Mouse (Mus musculus) heart, embryonic 15.5 days (tissue): ENCODE results near the gene Ccdc115. TPM values are rescaled to one million over a fixed set of nuclear protein-coding genes. Genes with fewer than 3 reads are reported as not detected.

ENCODE experiments used
- ATAC-seq: fragments of 200-750 bp; cut with Nextera tagmentation; replicated peaks from 2 replicates; pipeline ENCODE4 v1.8.0; 2017; ENCODE audit warnings: low read depth, moderate TSS enrichment; ENCODE audit not compliant: insufficient number of reproducible peaks, insufficient read depth, low FRiP score
- H3K27ac ChIP-seq: fragments of 300-500 bp; sonication (generic); 2 replicates; pipeline ENCODE4 v1.5.1; 2015; ENCODE audit warnings: mild to moderate bottlenecking, inconsistent platforms
- H3K27me3 ChIP-seq: fragments of 300-500 bp; sonication (generic); 2 replicates; pipeline ENCODE4 v1.6.1; 2015; ENCODE audit warnings: inconsistent platforms
- H3K36me3 ChIP-seq: fragments of 300-500 bp; sonication (generic); 2 replicates; pipeline ENCODE4 v1.6.1; 2015; ENCODE audit warnings: mild to moderate bottlenecking, inconsistent platforms
- H3K4me1 ChIP-seq: fragments of 300-500 bp; sonication (generic); replicated peaks from 2 replicates; pipeline ENCODE4 v1.6.1; 2015; ENCODE audit warnings: inconsistent platforms
- H3K4me2 ChIP-seq: fragments of 300-500 bp; sonication (generic); 2 replicates; pipeline ENCODE4 v1.6.1; 2015; ENCODE audit warnings: inconsistent platforms, mild to moderate bottlenecking, moderate library complexity
- H3K4me3 ChIP-seq: fragments of 300-500 bp; sonication (generic); 2 replicates; pipeline ENCODE4 v1.5.1; 2015; ENCODE audit warnings: mild to moderate bottlenecking, inconsistent platforms
- H3K9ac ChIP-seq: fragments of 300-500 bp; sonication (generic); 2 replicates; pipeline ENCODE4 v1.6.1; 2015; ENCODE audit warnings: mild to moderate bottlenecking, inconsistent platforms
- H3K9me3 ChIP-seq: fragments of 300-500 bp; sonication (generic); replicated peaks from 2 replicates; pipeline ENCODE4 v1.6.1; 2016; ENCODE audit warnings: inconsistent platforms
- WGBS: fragments of 180-500 bp; shearing (Covaris S2); methylation state at CpG from one replicate; pipeline ENCODE4 v1.1.7; 2015; ENCODE audit warnings: mixed read lengths; 5-methylcytosine and 5-hydroxymethylcytosine counted together
- polyA plus RNA-seq: library from polyadenylated mRNA; unstranded; fragments of >200 nt; fragmentation: Nextera tagmentation; extraction: Ambion mirVana; gene quantifications from 2 replicates; pipeline ENCODE4 v1.2.1, GENCODE M21; 2015

Gene Ccdc115
- polyA plus RNA-seq, 1 experiment from 2014 or later = 41.4 TPM

DNA sequence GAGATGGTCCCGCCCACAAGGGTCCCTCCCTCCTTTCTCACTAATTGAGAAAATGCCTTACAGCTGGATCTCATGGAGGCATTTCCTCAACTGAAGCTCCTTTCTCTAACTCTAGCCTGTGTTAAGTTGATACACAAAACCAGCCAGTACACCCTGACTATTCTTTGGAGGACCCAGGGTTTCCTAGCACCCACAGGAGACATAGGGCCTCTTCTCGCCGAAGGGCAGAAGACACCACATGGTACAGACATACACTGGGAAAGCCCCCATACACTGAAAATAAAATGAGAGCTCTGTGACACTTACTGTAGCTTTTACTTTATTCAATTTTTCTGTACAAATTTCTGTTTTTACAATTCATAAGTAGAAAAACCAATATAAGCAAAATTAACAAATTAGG, 3.1 kb downstream of the Ccdc115 start:
- peaks cover 8% of the 10 kb centered on the region for H3K9me3 ChIP-seq
- H3K4me1 ChIP-seq = peaks cover 32% of the 10 kb centered on the region
- H3K4me3 ChIP-seq = no peak overlapping the region
- no peak for ATAC-seq
- no peak overlapping the region for H3K27ac ChIP-seq
- H3K36me3 ChIP-seq = peaks cover 8% of the 10 kb centered on the region
- 80% methylated on average over 3 of the region's 3 CpGs for WGBS
- H3K9ac ChIP-seq = no peak overlapping the region
- no peaks in the 10 kb centered on the region for H3K27me3 ChIP-seq
- no peak overlapping the region for H3K4me2 ChIP-seq

- ATAC-seq = no peak
- Histone ChIP-seq H3K4me1 (peaks cover 29% of the 10 kb centered on the region), H3K4me3 (peak overlapping the region; percentile 81), H3K27ac (peak overlapping the region; percentile 84), H3K9ac (peak overlapping the region; percentile 63; the same call in 1 of the 2 replicates), H3K4me2 (peak overlapping the region; percentile 82), H3K27me3 (no peaks in the 10 kb centered on the region), H3K36me3 (peaks cover 15% of the 10 kb centered on the region), H3K9me3 (peaks cover 15% of the 10 kb centered on the region)
- 31% methylated on average over 8 of the region's 8 CpGs for WGBS
Measured at GRCm38 (mm10) chr1:34435371-34436120, 3.9 kb downstream of the Ccdc115 start.

GRCm38 (mm10) chr1:34434660-34435160, 4.8 kb downstream of the Ccdc115 start:
- Histone ChIP-seq H3K9me3 (peaks cover 15% of the 10 kb centered on the region), H3K27me3 (no peaks in the 10 kb centered on the region), H3K4me3 (peak overlapping the region; percentile 81), H3K27ac (peak overlapping the region; percentile 84), H3K4me1 (peaks cover 25% of the 10 kb centered on the region), H3K36me3 (peaks cover 21% of the 10 kb centered on the region), H3K9ac (peak overlapping the region; percentile 63), H3K4me2 (peak overlapping the region; percentile 82)
- no peak for ATAC-seq
- under 1% methylated on average over 30 of the region's 30 CpGs for WGBS

DNA sequence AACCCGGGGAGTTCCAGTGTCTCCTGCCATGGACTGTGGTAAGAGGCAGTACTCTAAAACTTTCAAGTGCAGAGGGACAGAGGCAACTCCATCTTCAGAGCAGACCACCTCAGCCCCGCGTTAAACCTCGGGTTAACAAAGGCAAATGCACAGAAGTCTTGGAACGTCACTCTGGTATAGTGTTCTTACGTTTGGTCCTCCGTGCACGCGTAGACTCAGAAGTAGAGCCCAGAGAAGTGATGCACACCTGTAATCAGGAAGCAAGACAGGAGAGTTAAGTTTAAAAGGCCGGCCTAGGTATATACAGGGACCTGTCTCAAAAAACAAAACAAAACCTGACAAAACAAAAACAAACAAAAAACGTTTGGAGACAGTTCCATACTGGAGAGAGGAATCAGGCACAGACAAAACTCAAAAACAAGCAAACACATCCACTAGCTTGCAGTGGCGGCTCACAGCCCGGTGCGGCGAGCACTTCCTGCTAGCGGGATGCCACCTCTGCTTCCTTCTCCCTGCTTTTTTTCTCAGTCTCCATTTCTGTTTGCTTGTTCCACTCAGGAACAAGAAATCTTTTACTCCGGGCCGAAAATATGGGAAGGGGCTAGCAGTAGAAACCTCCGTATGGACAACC, 5.5 kb downstream of the Ccdc115 start:
- Histone ChIP-seq H3K4me1 (peaks cover 25% of the 10 kb centered on the region), H3K27ac (peak overlapping the region; percentile 84), H3K9ac (no peak overlapping the region), H3K4me2 (peak overlapping the region; percentile 82), H3K4me3 (peak overlapping the region; percentile 81), H3K27me3 (no peaks in the 10 kb centered on the region), H3K36me3 (peaks cover 21% of the 10 kb centered on the region), H3K9me3 (peaks cover 15% of the 10 kb centered on the region)
- no peak for ATAC-seq
- WGBS = 11% methylated on average over 19 of the region's 19 CpGs

- peaks cover 15% of the 10 kb centered on the region for H3K9me3 ChIP-seq
- 15% methylated on average over 35 of the region's 35 CpGs for WGBS
- H3K9ac ChIP-seq = peak overlapping the region; percentile 65
- no peaks in the 10 kb centered on the region for H3K27me3 ChIP-seq
- H3K4me2 ChIP-seq = peak overlapping the region; percentile 82
- peaks cover 18% of the 10 kb centered on the region for H3K4me1 ChIP-seq
- H3K27ac ChIP-seq = peak overlapping the region; percentile 84
- H3K4me3 ChIP-seq = peak overlapping the region; percentile 81
- peaks cover 21% of the 10 kb centered on the region for H3K36me3 ChIP-seq
- ATAC-seq = peak; percentile 19; the same call in 1 of the 2 replicates
Measured at GRCm38 (mm10) chr1:34432776-34433481, 6.5 kb downstream of the Ccdc115 start.

DNA sequence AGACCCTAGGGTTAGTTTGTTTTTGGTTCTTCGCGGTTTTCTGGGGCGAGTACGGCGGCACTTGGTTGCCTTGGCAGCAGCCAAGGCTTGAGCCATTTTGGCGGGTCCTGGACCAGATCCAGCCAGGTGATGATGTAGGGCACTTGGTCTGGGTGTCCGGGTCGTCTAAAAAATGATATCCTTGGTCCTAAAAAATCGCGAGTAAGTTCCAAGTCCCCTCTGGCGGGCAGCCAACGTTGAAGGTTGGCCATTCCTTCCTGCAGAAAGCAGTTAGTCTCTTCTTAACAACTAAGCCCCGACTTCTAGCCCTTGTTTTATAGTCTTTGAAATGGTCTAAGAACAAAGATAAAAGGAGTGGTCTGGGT, 7.1 kb downstream of the Ccdc115 start:
- H3K4me1 ChIP-seq = peaks cover 18% of the 10 kb centered on the region
- H3K36me3 ChIP-seq = peaks cover 21% of the 10 kb centered on the region
- H3K4me2 ChIP-seq = peak overlapping the region; percentile 82
- no peak overlapping the region for H3K27ac ChIP-seq
- H3K9ac ChIP-seq = peak overlapping the region; percentile 65; the same call in 1 of the 2 replicates
- WGBS = 53% methylated on average over 13 of the region's 13 CpGs
- peak overlapping the region; percentile 81 for H3K4me3 ChIP-seq
- H3K27me3 ChIP-seq = no peaks in the 10 kb centered on the region
- no peak for ATAC-seq
- peaks cover 15% of the 10 kb centered on the region for H3K9me3 ChIP-seq

DNA sequence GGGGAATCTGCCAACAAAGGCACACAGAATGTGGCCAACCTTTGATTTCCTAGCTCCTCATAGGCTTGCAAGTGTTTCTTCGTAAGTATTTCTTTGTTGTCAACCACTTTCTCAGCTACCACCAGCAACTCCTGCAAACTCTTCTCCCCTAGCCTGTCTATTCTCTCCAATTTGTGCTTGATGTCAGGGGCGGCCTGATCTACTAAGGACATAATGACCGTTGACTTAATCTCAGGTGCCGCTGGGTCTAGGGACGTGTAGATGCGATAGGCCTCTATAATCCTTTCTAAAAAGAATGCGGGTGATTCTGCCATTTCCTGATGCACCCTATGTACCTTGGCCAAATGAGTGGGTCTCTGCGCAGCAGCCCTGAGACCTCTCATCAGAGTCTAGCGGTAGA, 8.0 kb downstream of the Ccdc115 start:
- H3K4me2 ChIP-seq = no peak overlapping the region
- peaks cover 18% of the 10 kb centered on the region for H3K4me1 ChIP-seq
- H3K27me3 ChIP-seq = no peaks in the 10 kb centered on the region
- no peak overlapping the region for H3K27ac ChIP-seq
- no peak overlapping the region for H3K9ac ChIP-seq
- WGBS = 96% methylated on average over 9 of the region's 9 CpGs
- no peak overlapping the region for H3K4me3 ChIP-seq
- H3K36me3 ChIP-seq = peaks cover 17% of the 10 kb centered on the region
- no peak for ATAC-seq
- H3K9me3 ChIP-seq = peaks cover 15% of the 10 kb centered on the region

DNA sequence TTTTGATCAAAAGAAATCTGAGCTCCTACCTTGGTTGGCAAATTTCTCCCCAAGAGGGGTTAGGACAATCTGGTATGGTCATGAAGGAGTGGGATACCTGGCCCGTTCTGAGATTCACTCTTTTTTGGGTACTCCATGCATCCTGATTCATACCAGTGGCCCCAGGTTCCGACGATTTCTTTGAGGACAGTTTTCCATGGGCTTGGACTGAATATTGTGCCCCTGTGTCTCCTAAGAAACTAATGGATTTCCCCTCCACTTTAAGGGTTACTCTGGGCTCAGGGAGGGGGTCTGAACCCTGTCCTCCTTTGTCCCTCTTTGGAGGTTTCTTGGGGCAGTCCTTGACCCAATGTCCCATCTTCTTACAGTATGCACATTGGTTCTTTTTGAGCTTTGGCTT, 8.5 kb downstream of the Ccdc115 start:
- no peaks in the 10 kb centered on the region for H3K27me3 ChIP-seq
- H3K9me3 ChIP-seq = peaks cover 15% of the 10 kb centered on the region
- no peak overlapping the region for H3K4me2 ChIP-seq
- no peak overlapping the region for H3K9ac ChIP-seq
- no peak overlapping the region for H3K4me3 ChIP-seq
- no peak for ATAC-seq
- peaks cover 17% of the 10 kb centered on the region for H3K36me3 ChIP-seq
- H3K27ac ChIP-seq = no peak overlapping the region
- 94% methylated on average over 3 of the region's 3 CpGs for WGBS
- peaks cover 18% of the 10 kb centered on the region for H3K4me1 ChIP-seq

GRCm38 (mm10) chr1:34429281-34429680, 10.2 kb downstream of the Ccdc115 start:
- peaks cover 17% of the 10 kb centered on the region for H3K36me3 ChIP-seq
- H3K4me3 ChIP-seq = no peak overlapping the region
- H3K27ac ChIP-seq = no peak overlapping the region
- H3K9me3 ChIP-seq = peaks cover 15% of the 10 kb centered on the region
- WGBS = 91% methylated on average over 4 of the region's 4 CpGs
- H3K4me1 ChIP-seq = peaks cover 13% of the 10 kb centered on the region
- H3K27me3 ChIP-seq = no peaks in the 10 kb centered on the region
- no peak for ATAC-seq
- H3K4me2 ChIP-seq = no peak overlapping the region
- no peak overlapping the region for H3K9ac ChIP-seq

DNA sequence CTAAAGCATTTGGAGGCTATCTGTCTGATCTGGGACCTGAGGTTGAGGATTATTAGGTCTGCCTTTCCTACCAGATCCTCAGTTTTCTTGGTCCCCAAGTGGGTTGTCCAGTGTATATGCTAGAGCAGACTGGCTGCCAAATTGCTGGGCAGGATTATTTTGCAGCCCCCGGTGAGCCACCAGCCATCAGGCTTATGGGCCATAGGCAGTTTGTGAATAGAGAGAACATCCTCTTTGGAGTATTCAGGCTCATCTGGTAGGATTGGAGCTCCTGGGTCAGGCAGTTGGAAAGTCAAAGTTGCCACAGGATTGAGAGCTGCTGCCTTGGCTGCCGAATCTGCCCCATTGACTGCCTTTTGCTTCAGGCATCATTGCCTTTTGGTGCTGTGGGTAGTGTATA, 11.0 kb downstream of the Ccdc115 start:
- Histone ChIP-seq H3K27me3 (no peaks in the 10 kb centered on the region), H3K27ac (no peak overlapping the region), H3K4me3 (no peak overlapping the region), H3K9me3 (peaks cover 15% of the 10 kb centered on the region), H3K9ac (no peak overlapping the region), H3K4me1 (peaks cover 5% of the 10 kb centered on the region), H3K36me3 (peaks cover 17% of the 10 kb centered on the region), H3K4me2 (no peak overlapping the region)
- 92% methylated on average over 2 of the region's 2 CpGs for WGBS
- ATAC-seq = no peak
